Mouse (Mus musculus) hindbrain, postnatal 0 days (tissue): ENCODE data around the gene Etfa. TPM values are rescaled to one million over a fixed set of nuclear protein-coding genes. Genes with fewer than 3 reads are reported as not detected.

Experiments
- ATAC-seq: fragments of 200-750 bp; cut with Nextera tagmentation; 2 replicates; pipeline ENCODE4 v1.8.0; 2017; ENCODE audit warnings: mild to moderate bottlenecking, moderate TSS enrichment, moderate library complexity
- DNase-seq: peaks from one replicate; pipeline ENCODE4 v3.0.0-alpha.2; 2015; ENCODE audit warnings: low spot score
- H3K27ac ChIP-seq: fragments of 300-500 bp; sonication (generic); 2 replicates; pipeline ENCODE4 v1.5.1; 2014; ENCODE audit warnings: mild to moderate bottlenecking
- H3K27me3 ChIP-seq: fragments of 300-500 bp; sonication (generic); 2 replicates; pipeline ENCODE4 v1.6.1; 2014; ENCODE audit warnings: low read length, mixed read lengths; ENCODE audit not compliant: insufficient read depth
- H3K36me3 ChIP-seq: fragments of 300-500 bp; sonication (generic); 2 replicates; pipeline ENCODE4 v1.6.1; 2014; ENCODE audit warnings: low read length, mixed read lengths; ENCODE audit not compliant: insufficient read depth
- H3K4me1 ChIP-seq: fragments of 300-500 bp; sonication (generic); 2 replicates; pipeline ENCODE4 v1.6.1; 2014; ENCODE audit warnings: antibody characterized with exemption, low read length, mixed read lengths; ENCODE audit not compliant: insufficient read depth
- H3K4me2 ChIP-seq: fragments of 300-500 bp; sonication (generic); 2 replicates; pipeline ENCODE4 v1.6.1; 2014; ENCODE audit warnings: low read depth, mild to moderate bottlenecking, low read length, moderate library complexity, mixed read lengths
- H3K4me3 ChIP-seq: fragments of 300-500 bp; sonication (generic); 2 replicates; pipeline ENCODE4 v1.5.1; 2014; ENCODE audit warnings: low read length
- H3K9ac ChIP-seq: fragments of 300-500 bp; sonication (generic); replicated peaks from 2 replicates; pipeline ENCODE4 v1.6.1; 2014; ENCODE audit warnings: mild to moderate bottlenecking, low read length, moderate library complexity, mixed read lengths
- H3K9me3 ChIP-seq: fragments of 300-500 bp; sonication (generic); 2 replicates; pipeline ENCODE4 v1.6.1; 2016; ENCODE audit warnings: low read length, mixed read lengths
- CTCF ChIP-seq: IDR thresholded peaks from 2 replicates; pipeline ENCODE4 v1.5.1; 2016; ENCODE audit warnings: antibody characterized with exemption, control low read depth, low read depth
- WGBS: fragments of 180-500 bp; shearing (Covaris S2); extraction: QIAGEN DNeasy Blood & Tissue Kit; methylation state at CpG from one replicate; pipeline ENCODE4 v1.1.7; 2014; 5-methylcytosine and 5-hydroxymethylcytosine counted together
- polyA plus RNA-seq: library from polyadenylated mRNA; unstranded; fragments of >200 nt; fragmentation: Nextera tagmentation; extraction: Ambion mirVana; gene quantifications from 2 replicates; pipeline ENCODE4 v1.2.1, GENCODE M21; 2015
- total RNA-seq: library from RNA; depleted of rRNA; stranded (reverse); fragments of >200 nt; gene quantifications from 2 replicates; pipeline ENCODE4 v1.2.3, GENCODE M21; 2014

Gene Etfa
- total and polyA plus RNA-seq, 2 experiments from 2014 or later: 17.6 to 127 TPM

DNA sequence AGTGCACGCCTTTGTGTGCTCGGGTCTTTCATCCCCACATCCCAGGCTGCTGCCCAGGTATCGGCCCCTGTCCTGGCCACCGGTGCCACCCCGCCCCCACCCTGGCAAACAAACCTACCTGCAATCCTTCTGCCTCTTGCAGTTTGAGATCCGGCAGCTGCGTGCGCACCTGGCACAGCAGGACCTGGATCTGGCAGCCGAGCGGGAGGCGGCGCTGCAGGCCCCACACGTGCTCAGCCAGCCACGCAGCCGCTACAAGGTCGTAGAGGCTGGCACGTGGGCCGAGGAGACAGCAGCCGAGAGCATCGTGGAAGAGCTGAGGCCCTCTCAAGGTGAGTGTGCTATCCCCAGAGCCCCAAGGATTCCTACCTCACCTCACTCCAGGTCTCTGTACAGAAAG lies 81.9 kb downstream of the Etfa start:
- 24% methylated on average over 20 of the region's 20 CpGs for WGBS
- peak; percentile 45; the same call in 1 of the 2 replicates for ATAC-seq

GRCm38 (mm10) chr9:55429242-55429975 lies 82.6 kb downstream of the Etfa start:
- 36% methylated on average over 12 of the region's 12 CpGs for WGBS
- H3K27me3 ChIP-seq: no peaks in the 10 kb centered on the region
- no peaks in the 10 kb centered on the region for H3K36me3 ChIP-seq
- peak; percentile 46 for ATAC-seq
- H3K4me1 ChIP-seq: no peaks in the 10 kb centered on the region
- H3K9ac ChIP-seq: no peak overlapping the region
- TF ChIP-seq CTCF: peak; percentile 87
- H3K4me3 ChIP-seq: no peak overlapping the region
- no peaks in the 10 kb centered on the region for H3K9me3 ChIP-seq
- H3K4me2 ChIP-seq: no peak overlapping the region
- DNase-seq: peak; percentile 87
- H3K27ac ChIP-seq: no peak overlapping the region

More for the DNA sequence above, 81.9 kb downstream of the Etfa start:
- Histone ChIP-seq H3K9ac (no peak overlapping the region), H3K36me3 (no peaks in the 10 kb centered on the region), H3K4me3 (no peak overlapping the region), H3K4me2 (no peak overlapping the region), H3K27ac (no peak overlapping the region), H3K27me3 (no peaks in the 10 kb centered on the region), H3K9me3 (no peaks in the 10 kb centered on the region), H3K4me1 (no peaks in the 10 kb centered on the region)
- TF ChIP-seq CTCF: peak; percentile 49
- peak; percentile 57 for DNase-seq

GRCm38 (mm10) chr9:55425271-55425810 lies 86.7 kb downstream of the Etfa start:
- TF ChIP-seq CTCF: no peak
- H3K36me3 ChIP-seq: no peaks in the 10 kb centered on the region
- DNase-seq (no peak), ATAC-seq (no peak)
- H3K4me3 ChIP-seq: no peak overlapping the region
- H3K27ac ChIP-seq: no peak overlapping the region
- 0 out of 2 replicates have a peak, but pooled peaks cover 2% of the 10 kb centered on the region for H3K9me3 ChIP-seq
- no peaks in the 10 kb centered on the region for H3K4me1 ChIP-seq
- H3K27me3 ChIP-seq: no peaks in the 10 kb centered on the region
- 73% methylated on average over 7 of the region's 7 CpGs for WGBS
- H3K9ac ChIP-seq: no peak overlapping the region
- no peak overlapping the region for H3K4me2 ChIP-seq

- Histone ChIP-seq H3K9ac (no peak overlapping the region), H3K4me1 (no peaks in the 10 kb centered on the region), H3K27me3 (no peaks in the 10 kb centered on the region), H3K9me3 (0 out of 2 replicates have a peak, but pooled peaks cover 2% of the 10 kb centered on the region), H3K36me3 (no peaks in the 10 kb centered on the region), H3K4me3 (no peak overlapping the region), H3K4me2 (no peak overlapping the region), H3K27ac (no peak overlapping the region)
- DNase-seq (no peak), ATAC-seq (no peak)
- WGBS: 70% methylated on average over 14 of the region's 14 CpGs
- no peak for TF ChIP-seq CTCF
Measured at GRCm38 (mm10) chr9:55423451-55424424, 88.3 kb downstream of the Etfa start.

DNA sequence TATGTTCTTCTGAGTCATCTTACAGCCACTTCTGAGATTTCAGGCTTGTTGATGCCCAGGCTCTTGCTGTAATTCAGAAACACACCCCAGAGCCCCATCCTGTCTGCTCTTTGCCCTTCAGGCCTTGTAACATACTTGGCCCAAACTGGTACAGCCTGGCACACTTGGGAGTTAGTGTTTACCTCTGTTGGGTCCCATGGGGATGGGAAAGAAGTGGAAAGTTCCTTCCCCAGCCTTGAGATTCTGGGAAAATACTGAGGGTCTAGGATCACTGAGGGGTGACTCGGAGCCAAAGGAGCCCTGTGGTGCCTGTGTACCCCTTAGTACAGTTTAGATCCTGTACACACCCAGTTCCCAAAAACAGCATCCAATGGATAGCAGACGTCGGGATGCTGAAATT lies 90.3 kb downstream of the Etfa start:
- no peak overlapping the region for H3K27ac ChIP-seq

GRCm38 (mm10) chr9:55411154-55411553 lies 100.9 kb downstream of the Etfa start:
- Histone ChIP-seq H3K4me2 (no peak overlapping the region), H3K9me3 (no peaks in the 10 kb centered on the region), H3K27ac (no peak overlapping the region), H3K27me3 (no peaks in the 10 kb centered on the region), H3K4me1 (0 out of 2 replicates have a peak, but pooled peaks cover 7% of the 10 kb centered on the region), H3K36me3 (no peaks in the 10 kb centered on the region), H3K9ac (no peak overlapping the region), H3K4me3 (no peak overlapping the region)
- no peak for TF ChIP-seq CTCF
- ATAC-seq (no peak), DNase-seq (no peak)
- 42% methylated on average over 6 of the region's 6 CpGs for WGBS

More for the DNA sequence above, 90.3 kb downstream of the Etfa start:
- no peak overlapping the region for H3K4me3 ChIP-seq
- H3K36me3 ChIP-seq: no peaks in the 10 kb centered on the region
- no peak for ATAC-seq
- WGBS: 96% methylated on average over 3 of the region's 3 CpGs
- H3K4me2 ChIP-seq: no peak overlapping the region
- no peak overlapping the region for H3K9ac ChIP-seq
- no peaks in the 10 kb centered on the region for H3K4me1 ChIP-seq
- TF ChIP-seq CTCF: no peak
- no peak for DNase-seq
- 0 out of 2 replicates have a peak, but pooled peaks cover 2% of the 10 kb centered on the region for H3K9me3 ChIP-seq
- no peaks in the 10 kb centered on the region for H3K27me3 ChIP-seq
